Mouse (Mus musculus) thymus, postnatal 36 days (tissue): ENCODE measurements around the gene M1ap.

Experiments used
- DNase-seq, 2 experiments: peaks; one replicate each; pipeline ENCODE4 v3.0.0; 2022; ENCODE audit warnings: mixed read lengths in 2 of 2

The M1ap gene

DNA sequence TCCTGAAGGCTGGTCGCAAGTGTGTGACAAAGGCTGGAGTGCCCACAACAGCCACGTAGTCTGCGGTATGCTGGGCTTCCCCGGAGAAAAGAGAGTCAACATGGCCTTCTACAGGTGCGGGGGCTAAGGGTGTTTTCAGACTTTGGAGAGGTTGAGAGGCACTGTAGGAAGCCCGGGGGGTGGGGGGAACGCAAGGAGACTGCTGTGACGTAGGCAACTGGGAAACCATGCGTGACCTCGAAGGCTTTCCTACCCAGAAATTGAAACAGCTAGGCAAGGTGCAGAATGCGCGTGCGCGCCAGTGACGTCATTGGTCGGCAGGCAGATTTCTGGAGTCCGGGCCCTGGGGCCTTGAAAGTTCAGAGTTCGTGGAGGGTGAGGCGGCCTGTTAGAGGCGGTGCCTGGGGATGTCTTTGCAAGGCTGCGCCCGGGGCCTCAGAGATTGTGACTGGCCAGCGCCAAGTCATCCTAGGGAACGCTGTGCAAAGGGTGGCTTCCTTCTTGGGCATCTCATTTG is 91.9 kb downstream of the M1ap start:
- DNase-seq, result peak; percentile 90 to 95

DNA sequence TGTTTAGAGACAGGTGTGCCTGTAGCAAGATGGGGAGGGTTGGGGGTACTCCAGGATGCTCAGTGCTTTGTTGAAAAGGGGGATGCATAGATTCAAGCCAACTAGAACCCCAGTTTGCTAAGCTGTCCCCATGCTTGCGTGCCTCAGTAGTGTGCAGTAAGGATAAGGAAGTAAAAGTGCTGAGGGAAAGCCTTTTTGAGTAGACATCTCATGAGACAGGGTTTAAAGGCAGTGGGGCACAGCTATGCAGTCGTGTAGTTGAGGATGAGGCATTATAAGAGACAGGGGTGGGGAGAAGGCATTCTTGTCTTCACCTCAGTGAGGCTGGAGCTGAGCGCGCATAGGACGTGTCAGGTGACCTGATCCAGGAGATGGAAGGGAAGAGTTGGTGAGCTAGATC is 93.9 kb downstream of the M1ap start:
- DNase-seq, result no peak

GRCm38 (mm10) chr6:83043561-83043960 is 96.9 kb downstream of the M1ap start:
- DNase-seq, result no peak

DNA sequence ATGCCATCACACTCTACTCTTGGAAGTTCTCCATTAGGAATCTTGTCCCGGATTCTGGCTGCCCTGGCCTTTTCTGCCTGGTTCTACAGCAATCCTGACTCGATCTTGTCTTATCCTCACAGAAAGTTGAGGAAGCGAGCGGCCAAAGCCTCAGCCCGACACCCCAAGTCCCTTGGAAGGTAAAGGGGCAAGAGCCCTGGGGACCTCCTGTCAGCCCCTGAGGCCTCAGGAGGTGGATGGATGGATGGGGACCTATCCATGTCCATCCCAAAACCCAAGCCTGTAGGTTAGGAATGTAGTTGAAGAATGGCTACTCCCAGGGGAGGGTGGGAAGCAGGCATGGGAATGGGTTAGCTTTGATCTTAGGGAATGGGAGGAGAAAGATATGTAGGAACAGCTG is 97.3 kb downstream of the M1ap start:
- no peak for DNase-seq

- DNase-seq, result no peak
These were observed 98.0 kb downstream of the M1ap start for GRCm38 (mm10) chr6:83044742-83045141.

- DNase-seq, result no peak
These were observed 102.7 kb downstream of the M1ap start for GRCm38 (mm10) chr6:83049367-83049766.

GRCm38 (mm10) chr6:83053136-83053960 is 106.6 kb downstream of the M1ap start:
- peak; percentile 16 to 27 for DNase-seq

- DNase-seq, result peak; percentile 97
These were observed 107.6 kb downstream of the M1ap start, which contains the start of gene Aup1 for GRCm38 (mm10) chr6:83054074-83054851. TSS of gene Aup1 (plus strand) at chr6:83054521.

DNA sequence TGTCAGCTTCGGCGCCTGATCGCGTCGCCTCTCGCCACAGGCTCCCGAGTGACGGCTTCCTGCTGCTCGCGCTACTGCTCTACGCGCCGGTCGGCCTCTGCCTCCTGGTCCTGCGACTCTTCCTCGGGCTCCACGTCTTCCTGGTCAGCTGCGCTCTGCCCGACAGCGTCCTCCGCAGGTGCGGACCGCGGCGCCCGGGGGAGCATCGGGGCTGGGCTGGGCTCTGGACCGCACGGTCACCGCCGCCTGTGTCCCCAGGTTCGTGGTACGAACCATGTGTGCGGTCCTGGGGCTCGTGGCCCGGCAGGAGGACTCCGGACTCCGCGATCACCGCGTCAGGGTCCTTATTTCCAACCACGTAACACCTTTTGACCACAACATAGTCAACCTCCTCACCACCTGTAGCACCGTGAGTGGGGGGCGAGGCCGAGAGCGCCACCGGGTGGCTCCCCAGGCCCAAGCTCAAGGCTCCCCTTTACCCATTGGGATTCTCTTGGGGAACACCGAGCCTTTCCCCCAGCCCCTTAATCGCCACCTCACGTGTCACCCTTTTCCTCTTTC is 108.2 kb downstream of the M1ap start, which contains the start of gene Htra2:
TSS of gene Htra2 (minus strand) at position 403 of the 561 bp plus-strand sequence.
- peak; percentile 64 to 71 for DNase-seq

DNA sequence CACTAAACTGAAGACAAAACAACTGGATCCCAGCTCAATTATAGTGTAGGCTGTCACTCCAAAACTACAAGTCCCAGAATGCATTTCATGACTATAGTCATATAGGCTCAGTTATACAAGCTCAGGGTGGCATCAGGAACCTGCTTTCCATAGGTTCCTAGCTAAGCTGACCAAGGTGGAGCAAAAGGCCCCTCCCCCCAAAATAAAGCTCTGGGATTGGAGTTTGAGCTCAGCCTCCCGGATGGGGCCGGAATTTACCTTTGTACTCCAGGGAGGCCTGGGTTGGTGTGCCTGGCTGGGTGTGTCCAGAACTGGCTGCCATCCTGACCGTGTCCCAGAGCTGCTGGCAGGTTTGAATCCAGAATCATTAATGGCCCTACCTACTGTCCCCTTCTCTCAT is 111.1 kb downstream of the M1ap start, which contains the start of gene Dqx1:
TSS of gene Dqx1 (plus strand) at position 55 of the 400 bp plus-strand sequence.
- no peak for DNase-seq

- no peak for DNase-seq
These were observed 112.0 kb downstream of the M1ap start for GRCm38 (mm10) chr6:83058725-83059124.

- DNase-seq, result peak; percentile 31 to 51
These were observed 119.3 kb downstream of the M1ap start for GRCm38 (mm10) chr6:83065995-83066394.

DNA sequence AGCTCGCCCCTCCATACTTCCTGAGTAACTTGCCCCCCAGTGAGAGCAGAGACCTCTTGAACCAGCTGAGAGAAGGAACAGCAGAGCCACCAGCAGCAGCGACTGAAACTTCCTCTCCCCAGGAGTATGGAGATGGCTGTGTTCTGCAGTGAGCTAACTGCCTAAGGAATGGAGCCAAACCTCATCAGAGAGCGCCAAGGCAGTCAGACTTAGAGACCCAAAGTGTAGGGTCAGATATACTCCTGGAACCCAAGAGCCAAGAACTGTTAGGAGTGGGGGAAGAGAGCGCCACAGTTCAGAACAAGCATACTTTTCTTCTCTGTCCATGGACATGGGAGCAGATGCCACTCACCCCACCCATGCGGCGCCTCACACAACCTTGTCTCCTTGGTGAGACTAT is 119.7 kb downstream of the M1ap start:
- no peak for DNase-seq

GRCm38 (mm10) chr6:83068221-83068620 is 121.5 kb downstream of the M1ap start:
- DNase-seq, result no peak

- DNase-seq, result no peak
These were observed 122.2 kb downstream of the M1ap start for GRCm38 (mm10) chr6:83068706-83069487.

GRCm38 (mm10) chr6:83069488-83070246 is 123.0 kb downstream of the M1ap start:
- no peak for DNase-seq

GRCm38 (mm10) chr6:83070247-83070310 is 123.4 kb downstream of the M1ap start, which contains the start of gene Tlx2:
TSS of gene Tlx2 (minus strand) at chr6:83070293.
- DNase-seq, result no peak

GRCm38 (mm10) chr6:83070311-83071219 is 123.9 kb downstream of the M1ap start:
- DNase-seq, result peak in 1 of 2 experiments; percentile 36

DNA sequence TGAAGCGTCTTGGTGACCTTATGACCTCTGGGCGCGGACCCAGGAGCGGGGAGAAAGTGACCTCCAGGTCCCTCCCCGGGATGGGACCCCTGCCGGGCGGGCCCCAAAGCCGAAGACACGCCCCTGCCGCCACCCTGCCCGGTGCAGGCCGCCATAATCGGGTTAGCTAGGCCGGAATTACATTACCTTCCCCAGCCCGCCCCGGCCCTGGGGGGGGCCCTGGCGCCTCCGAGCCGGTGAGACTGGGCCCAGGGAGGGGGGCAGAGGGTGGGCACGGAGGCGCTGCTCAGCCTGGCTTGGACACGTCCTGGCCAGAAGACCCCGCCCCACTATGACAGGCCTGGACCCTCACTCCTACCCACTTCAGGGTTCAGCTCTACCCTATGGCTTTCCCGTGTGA is 124.5 kb downstream of the M1ap start:
- DNase-seq, result no peak

DNA sequence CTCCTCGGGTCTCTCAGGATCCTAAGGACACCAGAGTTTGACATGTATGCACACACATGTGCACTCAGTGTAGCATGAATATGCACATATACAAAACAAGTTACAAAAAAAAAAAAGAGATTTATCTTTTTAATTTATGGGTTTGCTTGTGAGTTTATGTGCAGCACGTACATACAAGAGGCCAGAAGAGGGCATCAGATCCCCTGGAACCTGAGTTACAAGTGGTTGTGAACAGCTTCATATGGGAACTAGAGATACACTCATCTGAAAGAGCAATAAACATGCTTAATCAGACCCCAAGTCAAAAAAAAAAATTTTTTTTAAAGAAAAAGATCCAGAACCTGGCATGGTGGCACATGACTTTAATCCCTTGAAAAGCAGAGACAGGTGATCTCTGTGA is 128.3 kb downstream of the M1ap start:
- no peak for DNase-seq
